Mouse (Mus musculus): ENCODE results near the gene Fthl17a. TPM values are rescaled to one million over a fixed set of nuclear protein-coding genes. Genes with fewer than 3 reads are reported as not detected.

Gene Fthl17a
- polyA plus RNA-seq (2016; fragmentation: Nextera tagmentation; extraction: Ambion mirVana), result not detected in 2 replicates

GRCm38 (mm10) chrX:85249379-85249778 is at the start of gene Fthl17a:
Fthl17a (plus strand) TSS chrX:85249679.
- Histone ChIP-seq H3K4me3 (no peak within 1 kb of the TSS), H3K27ac (no peak within 1 kb of the TSS), H3K9me3 (no peaks in the 10 kb centered on the region), H3K4me1 (replicated peaks) (no peaks in the 10 kb centered on the region), H3K36me3 (no peaks in the 10 kb centered on the region), H3K27me3 (ENCODE audit: insufficient read depth, poor library complexity, severe bottlenecking) (no peaks in the 10 kb centered on the region)
- 84% methylated on average over 2 of the region's 2 CpGs for WGBS
- no peak for DNase-seq (ENCODE audit: low spot score)

GRCm38 (mm10) chrX:85207001-85207400 is 42.5 kb upstream of the Fthl17a start:
- 93% methylated on average over 2 of the region's 2 CpGs for WGBS
- Histone ChIP-seq H3K4me3 (no peak overlapping the region), H3K4me1 (replicated peaks) (no peaks in the 10 kb centered on the region), H3K36me3 (no peaks in the 10 kb centered on the region), H3K27me3 (ENCODE audit: insufficient read depth, poor library complexity, severe bottlenecking) (no peaks in the 10 kb centered on the region), H3K27ac (no peak overlapping the region), H3K9me3 (no peaks in the 10 kb centered on the region)
- no peak for DNase-seq (ENCODE audit: low spot score)

- DNase-seq (ENCODE audit: low spot score), result no peak
- H3K27ac ChIP-seq, result no peak overlapping the region
- H3K4me1 ChIP-seq (replicated peaks), result no peaks in the 10 kb centered on the region
These were observed 22.6 kb upstream of the Fthl17a start for GRCm38 (mm10) chrX:85226883-85227282.

GRCm38 (mm10) chrX:85271821-85272220 is 22.3 kb downstream of the Fthl17a start:
- WGBS, result 69% methylated on average over 8 of the region's 8 CpGs
- no peak for DNase-seq (ENCODE audit: low spot score)
- Histone ChIP-seq H3K27ac (no peak overlapping the region), H3K9me3 (no peaks in the 10 kb centered on the region), H3K27me3 (ENCODE audit: insufficient read depth, poor library complexity, severe bottlenecking) (no peaks in the 10 kb centered on the region), H3K36me3 (no peaks in the 10 kb centered on the region), H3K4me1 (replicated peaks) (no peaks in the 10 kb centered on the region), H3K4me3 (no peak overlapping the region)

More at GRCm38 (mm10) chrX:85226883-85227282, 22.6 kb upstream of the Fthl17a start:
- Histone ChIP-seq H3K36me3 (no peaks in the 10 kb centered on the region), H3K27me3 (ENCODE audit: insufficient read depth, poor library complexity, severe bottlenecking) (no peaks in the 10 kb centered on the region; the same call in 1 of the 2 replicates), H3K4me3 (no peak overlapping the region), H3K9me3 (no peaks in the 10 kb centered on the region)

- H3K4me1 ChIP-seq (replicated peaks), result no peaks in the 10 kb centered on the region
- no peak overlapping the region for H3K4me3 ChIP-seq
- no peaks in the 10 kb centered on the region for H3K36me3 ChIP-seq
- no peaks in the 10 kb centered on the region for H3K9me3 ChIP-seq
- H3K27me3 ChIP-seq (ENCODE audit: insufficient read depth, poor library complexity, severe bottlenecking), result no peaks in the 10 kb centered on the region
- 73% methylated on average over 6 of the region's 6 CpGs for WGBS
- DNase-seq (ENCODE audit: low spot score), result no peak
- no peak overlapping the region for H3K27ac ChIP-seq
These were observed 22.8 kb downstream of the Fthl17a start for GRCm38 (mm10) chrX:85272296-85272695.

GRCm38 (mm10) chrX:85289846-85290245 is 40.4 kb downstream of the Fthl17a start:
- no peak for DNase-seq (ENCODE audit: low spot score)
- 89% methylated on average over 1 of the region's 1 CpGs for WGBS
- Histone ChIP-seq H3K4me3 (no peak overlapping the region), H3K27ac (no peak overlapping the region), H3K4me1 (replicated peaks) (no peaks in the 10 kb centered on the region), H3K9me3 (no peaks in the 10 kb centered on the region), H3K36me3 (no peaks in the 10 kb centered on the region), H3K27me3 (ENCODE audit: insufficient read depth, poor library complexity, severe bottlenecking) (no peaks in the 10 kb centered on the region)

GRCm38 (mm10) chrX:85292781-85293180 is 43.3 kb downstream of the Fthl17a start:
- Histone ChIP-seq H3K27me3 (ENCODE audit: insufficient read depth, poor library complexity, severe bottlenecking) (no peaks in the 10 kb centered on the region), H3K4me1 (replicated peaks) (no peaks in the 10 kb centered on the region), H3K9me3 (no peaks in the 10 kb centered on the region), H3K27ac (no peak overlapping the region), H3K4me3 (no peak overlapping the region), H3K36me3 (no peaks in the 10 kb centered on the region)
- WGBS, result 81% methylated on average over 5 of the region's 5 CpGs
- no peak for DNase-seq (ENCODE audit: low spot score)

- 52% methylated on average over 3 of the region's 3 CpGs for whole genome bisulfite sequencing
- DNase-seq (ENCODE audit: low spot score), result no peak
- Histone ChIP-seq H3K4me1 (replicated peaks) (no peaks in the 10 kb centered on the region), H3K27me3 (ENCODE audit: insufficient read depth, poor library complexity, severe bottlenecking) (no peaks in the 10 kb centered on the region), H3K36me3 (no peaks in the 10 kb centered on the region), H3K4me3 (no peak overlapping the region), H3K27ac (no peak overlapping the region), H3K9me3 (no peaks in the 10 kb centered on the region)
These were observed 44.5 kb downstream of the Fthl17a start for GRCm38 (mm10) chrX:85294001-85294400.

GRCm38 (mm10) chrX:85304674-85305073 is 55.2 kb downstream of the Fthl17a start:
- 84% methylated on average over 4 of the region's 4 CpGs for WGBS
- H3K9me3 ChIP-seq, result no peaks in the 10 kb centered on the region
- H3K4me3 ChIP-seq, result no peak overlapping the region
- no peak overlapping the region for H3K27ac ChIP-seq
- no peaks in the 10 kb centered on the region for H3K4me1 ChIP-seq (replicated peaks)
- no peaks in the 10 kb centered on the region for H3K27me3 ChIP-seq (ENCODE audit: insufficient read depth, poor library complexity, severe bottlenecking)
- no peaks in the 10 kb centered on the region for H3K36me3 ChIP-seq
- no peak for DNase-seq (ENCODE audit: low spot score)

- WGBS, result 83% methylated on average over 4 of the region's 4 CpGs
- no peaks in the 10 kb centered on the region for H3K4me1 ChIP-seq (replicated peaks)
- no peaks in the 10 kb centered on the region for H3K27me3 ChIP-seq (ENCODE audit: insufficient read depth, poor library complexity, severe bottlenecking)
- no peak overlapping the region for H3K27ac ChIP-seq
- no peaks in the 10 kb centered on the region for H3K36me3 ChIP-seq
- H3K4me3 ChIP-seq, result no peak overlapping the region
- DNase-seq (ENCODE audit: low spot score), result no peak
- H3K9me3 ChIP-seq, result no peaks in the 10 kb centered on the region
These were observed 69.1 kb downstream of the Fthl17a start for GRCm38 (mm10) chrX:85318576-85318975.

- WGBS, result 36% methylated on average over 1 of the region's 1 CpGs
- Histone ChIP-seq H3K27me3 (ENCODE audit: insufficient read depth, poor library complexity, severe bottlenecking) (no peaks in the 10 kb centered on the region), H3K4me3 (no peak overlapping the region), H3K9me3 (no peaks in the 10 kb centered on the region), H3K36me3 (no peaks in the 10 kb centered on the region), H3K4me1 (replicated peaks) (no peaks in the 10 kb centered on the region), H3K27ac (no peak overlapping the region)
- no peak for DNase-seq (ENCODE audit: low spot score)
These were observed 69.7 kb downstream of the Fthl17a start for GRCm38 (mm10) chrX:85319193-85319592.
